Mouse (Mus musculus) embryonic facial prominence, embryonic 12.5 days (tissue): ENCODE results near the gene Amer3. TPM values are rescaled to one million over a fixed set of nuclear protein-coding genes. Genes with fewer than 3 reads are reported as not detected.
A peak's percentile ranks its signal among the peaks of the same experiment; 100 is the strongest.
"Not testable (repeated sequence)": the region's sequence is repeated elsewhere in the genome, so short reads cannot be mapped to it uniquely, and the experiment has no call there.

Source experiments
- ATAC-seq: fragments of 200-750 bp; cut with Nextera tagmentation; 2 replicates; pipeline ENCODE4 v1.8.0; 2017; ENCODE audit not compliant: insufficient number of reproducible peaks, insufficient read depth, low FRiP score, low TSS enrichment
- H3K27ac ChIP-seq: fragments of 300-500 bp; sonication (generic); 2 replicates; pipeline ENCODE4 v1.5.1; 2016; ENCODE audit warnings: mild to moderate bottlenecking
- H3K27me3 ChIP-seq: fragments of 300-500 bp; sonication (generic); 2 replicates; pipeline ENCODE4 v1.6.1; 2016; ENCODE audit warnings: mild to moderate bottlenecking, moderate library complexity
- H3K36me3 ChIP-seq: fragments of 300-500 bp; sonication (generic); 2 replicates; pipeline ENCODE4 v1.6.1; 2016; ENCODE audit warnings: mild to moderate bottlenecking
- H3K4me1 ChIP-seq: fragments of 300-500 bp; sonication (generic); 2 replicates; pipeline ENCODE4 v1.6.1; 2016
- H3K4me2 ChIP-seq: fragments of 300-500 bp; sonication (generic); replicated peaks from 2 replicates; pipeline ENCODE4 v1.6.1; 2016; ENCODE audit warnings: mild to moderate bottlenecking, moderate library complexity
- H3K4me3 ChIP-seq: fragments of 300-500 bp; sonication (generic); 2 replicates; pipeline ENCODE4 v1.5.1; 2016; ENCODE audit warnings: mild to moderate bottlenecking
- H3K9ac ChIP-seq: fragments of 300-500 bp; sonication (generic); 2 replicates; pipeline ENCODE4 v1.6.1; 2016; ENCODE audit warnings: mild to moderate bottlenecking, moderate library complexity
- H3K9me3 ChIP-seq: fragments of 300-500 bp; sonication (generic); 2 replicates; pipeline ENCODE4 v1.6.1; 2016; ENCODE audit warnings: mild to moderate bottlenecking, moderate library complexity
- WGBS: fragments of 180-500 bp; shearing (Covaris S2); methylation state at CpG from one replicate; pipeline ENCODE4 v1.1.7; 2016; 5-methylcytosine and 5-hydroxymethylcytosine counted together
- polyA plus RNA-seq: library from polyadenylated mRNA; unstranded; fragments of >200 nt; fragmentation: Nextera tagmentation; extraction: Ambion mirVana; gene quantifications from 2 replicates; pipeline ENCODE4 v1.2.1, GENCODE M21; 2016

The Amer3 gene
- 0.87 and 1.5 TPM in 2 replicates for polyA plus RNA-seq

DNA sequence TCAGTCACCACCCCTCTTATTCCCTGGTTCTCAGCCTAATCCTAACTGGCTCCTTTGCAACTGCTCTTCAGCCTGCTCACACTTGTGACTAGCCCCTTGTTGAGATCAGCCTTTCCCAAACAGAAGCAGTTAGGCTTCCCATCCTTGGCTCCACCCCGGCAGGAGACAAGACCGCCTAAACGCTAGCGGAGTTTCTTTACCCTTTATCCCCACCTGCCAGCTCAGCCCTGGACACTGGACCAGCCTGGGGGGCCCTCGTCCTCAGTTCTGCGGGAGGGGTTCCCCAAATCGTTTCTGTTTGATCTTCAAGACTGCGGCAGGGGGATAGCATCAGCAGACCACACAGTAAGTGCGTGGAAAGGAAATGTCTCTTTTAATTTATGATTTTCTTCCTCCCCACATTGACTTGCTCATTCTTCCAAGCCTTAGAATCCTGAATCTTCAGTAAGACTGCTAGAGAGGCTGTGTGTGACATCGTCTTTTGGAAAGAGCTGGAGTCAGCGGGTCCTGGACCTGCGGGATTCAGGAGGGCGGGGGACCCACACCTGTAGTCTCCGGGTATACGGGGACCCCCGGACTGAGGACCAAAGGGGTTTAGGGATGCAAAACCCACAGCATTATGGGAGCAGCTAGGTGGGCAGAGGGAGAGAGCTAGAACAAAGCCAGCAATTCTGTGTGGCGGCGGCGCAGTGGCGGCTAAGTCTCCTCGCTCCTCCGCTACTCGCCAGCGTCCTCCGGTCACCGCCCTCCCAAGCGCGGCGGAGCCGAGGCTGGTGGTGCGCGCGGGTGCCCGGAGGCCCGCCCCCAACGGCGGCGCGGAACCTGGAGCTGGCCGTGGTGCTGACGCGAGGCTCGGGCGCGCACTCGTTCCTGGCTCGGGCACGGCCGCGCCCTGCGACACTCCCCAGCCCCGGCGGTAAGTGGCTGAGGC is at the start of gene Amer3:
Gene Amer3, plus strand, starts transcription at position 807 of the 931 bp plus-strand sequence.
- Histone ChIP-seq H3K27me3 (peaks cover 29% of the 10 kb centered on the region), H3K9me3 (no peaks in the 10 kb centered on the region), H3K9ac (no peak within 1 kb of the TSS), H3K36me3 (no peaks in the 10 kb centered on the region), H3K27ac (no peak within 1 kb of the TSS), H3K4me2 (peak within 1 kb of the TSS; percentile 78), H3K4me1 (no peaks in the 10 kb centered on the region), H3K4me3 (peak within 1 kb of the TSS; percentile 41)
- ATAC-seq: peak; percentile 86
- whole genome bisulfite sequencing: under 1% methylated on average over 53 of the region's 53 CpGs

DNA sequence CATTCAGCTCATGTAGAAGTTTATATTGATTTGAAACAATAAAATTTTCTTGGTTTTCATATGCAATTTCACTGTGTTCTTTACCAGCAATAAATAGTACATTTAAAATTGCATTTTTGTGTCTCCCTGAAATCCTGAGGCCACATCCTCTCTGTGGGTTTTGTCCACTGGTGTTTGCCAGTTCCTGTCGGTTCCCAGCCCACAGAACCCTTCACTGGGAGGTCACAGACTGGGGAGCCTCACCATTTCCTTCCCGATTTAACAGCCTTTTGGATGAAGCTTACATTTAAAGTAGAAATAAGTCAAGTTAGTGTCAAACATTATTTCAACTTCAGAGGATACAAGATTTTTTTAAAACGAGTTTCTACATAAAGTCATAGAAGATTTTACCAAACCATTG is 44.9 kb upstream of the Amer3 start:
- not testable (repeated sequence) for ATAC-seq, H3K4me3 ChIP-seq

GRCm38 (mm10) chr1:34535043-34535698 is 44.3 kb upstream of the Amer3 start, which contains the start of gene Cfc1:
Cfc1 (plus strand) TSS chr1:34535648.
- 28% methylated on average over 7 of the region's 7 CpGs for WGBS
- ATAC-seq, H3K4me1 ChIP-seq, H3K9me3 ChIP-seq, H3K9ac ChIP-seq, H3K27ac ChIP-seq, H3K36me3 ChIP-seq: not testable (repeated sequence)
- 0 out of 2 replicates have a peak within 1 kb of the TSS, but pooled peaks have one; percentile 13 for H3K4me3 ChIP-seq
- peaks cover 34% of the 10 kb centered on the region for H3K27me3 ChIP-seq
- H3K4me2 ChIP-seq: peak within 1 kb of the TSS; percentile 34

More for the DNA sequence above, 44.9 kb upstream of the Amer3 start:
- H3K9me3 ChIP-seq, H3K9ac ChIP-seq, H3K4me1 ChIP-seq, H3K36me3 ChIP-seq, H3K27ac ChIP-seq, H3K4me2 ChIP-seq: not testable (repeated sequence)
- peaks cover 34% of the 10 kb centered on the region for H3K27me3 ChIP-seq
- 54% methylated on average over 3 of the region's 3 CpGs for WGBS

DNA sequence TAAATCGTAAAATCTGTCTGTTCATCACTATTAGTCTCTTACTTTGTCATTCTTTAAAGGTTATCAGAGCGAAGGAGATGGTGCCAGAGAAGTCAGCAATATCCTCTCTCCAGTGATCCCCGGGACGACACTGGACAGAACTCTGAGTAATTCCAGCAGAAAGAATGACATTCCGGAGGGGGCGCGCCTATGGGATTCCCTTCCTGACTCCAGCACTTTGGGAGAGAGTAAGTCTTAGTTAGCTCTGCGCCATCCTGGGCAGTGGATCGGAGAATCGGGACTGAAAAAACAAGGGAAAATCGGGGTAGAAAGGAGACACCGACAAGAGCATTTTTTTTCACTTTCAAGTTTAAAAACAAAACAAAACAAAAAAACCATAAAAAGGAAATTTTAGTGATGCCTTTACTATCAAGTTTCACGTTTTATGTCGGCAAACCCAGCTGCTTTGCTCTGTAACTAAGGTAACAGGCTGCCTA is 43.1 kb upstream of the Amer3 start:
- Histone ChIP-seq H3K27ac (no peak overlapping the region), H3K4me1 (peaks cover 2% of the 10 kb centered on the region; the same call in 1 of the 2 replicates), H3K4me2 (peak overlapping the region; percentile 34), H3K36me3 (no peaks in the 10 kb centered on the region), H3K4me3 (peak overlapping the region; percentile 13; the same call in 1 of the 2 replicates), H3K27me3 (peaks cover 34% of the 10 kb centered on the region), H3K9me3 (no peaks in the 10 kb centered on the region), H3K9ac (no peak overlapping the region)
- ATAC-seq: no peak
- WGBS: 2% methylated on average over 14 of the region's 14 CpGs

DNA sequence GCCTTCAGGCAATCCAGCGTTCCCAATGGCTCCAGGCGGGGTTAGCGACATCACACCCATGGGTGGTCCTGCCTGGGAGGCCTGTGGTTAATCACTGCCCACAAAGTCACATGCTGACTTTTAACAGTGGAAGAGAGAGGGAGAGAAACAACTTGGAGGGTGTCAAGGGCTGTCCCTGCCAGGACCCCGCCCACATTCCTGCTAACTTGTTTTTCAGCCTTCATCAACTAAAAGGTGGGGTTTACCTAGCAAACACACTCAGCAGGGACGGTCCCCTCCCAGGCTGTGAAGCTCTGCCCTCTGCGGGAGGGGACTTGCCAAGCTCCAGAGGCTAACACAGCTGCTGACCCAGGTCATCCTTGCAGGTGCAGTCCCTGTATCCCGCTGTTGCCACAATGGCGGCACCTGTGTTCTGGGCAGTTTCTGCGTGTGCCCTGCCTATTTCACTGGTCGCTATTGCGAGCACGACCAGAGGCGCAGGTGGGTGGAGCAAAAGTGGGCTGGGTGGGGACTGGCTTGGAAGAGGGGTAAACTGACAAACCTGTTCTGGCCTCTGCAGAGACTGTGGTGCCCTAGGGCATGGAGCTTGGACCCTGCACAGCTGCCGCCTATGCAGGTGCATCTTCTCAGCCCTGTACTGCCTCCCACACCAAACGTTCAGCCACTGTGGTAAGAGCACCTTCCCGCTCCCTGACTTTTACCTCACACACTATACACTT is 42.5 kb upstream of the Amer3 start:
- H3K4me2 ChIP-seq: peak overlapping the region; percentile 34
- ATAC-seq: 0 out of 2 replicates have a peak, but pooled peaks have one; percentile 28
- no peaks in the 10 kb centered on the region for H3K36me3 ChIP-seq
- H3K4me3 ChIP-seq: peak overlapping the region; percentile 13; the same call in 1 of the 2 replicates
- peaks cover 34% of the 10 kb centered on the region for H3K27me3 ChIP-seq
- H3K4me1 ChIP-seq: peaks cover 2% of the 10 kb centered on the region; the same call in 1 of the 2 replicates
- no peaks in the 10 kb centered on the region for H3K9me3 ChIP-seq
- no peak overlapping the region for H3K9ac ChIP-seq
- no peak overlapping the region for H3K27ac ChIP-seq
- WGBS: 4% methylated on average over 16 of the region's 16 CpGs

- no peak overlapping the region for H3K4me2 ChIP-seq
- H3K9ac ChIP-seq: no peak overlapping the region
- H3K4me1 ChIP-seq: no peaks in the 10 kb centered on the region
- WGBS: 80% methylated on average over 1 of the region's 1 CpGs
- H3K27me3 ChIP-seq: no peaks in the 10 kb centered on the region
- H3K4me3 ChIP-seq: no peak overlapping the region
- H3K9me3 ChIP-seq: no peaks in the 10 kb centered on the region
- ATAC-seq: no peak
- no peak overlapping the region for H3K27ac ChIP-seq
- no peaks in the 10 kb centered on the region for H3K36me3 ChIP-seq
These were observed 32.4 kb upstream of the Amer3 start for GRCm38 (mm10) chr1:34547074-34547473.

GRCm38 (mm10) chr1:34553690-34554089 is 25.8 kb upstream of the Amer3 start:
- H3K36me3 ChIP-seq: no peaks in the 10 kb centered on the region

DNA sequence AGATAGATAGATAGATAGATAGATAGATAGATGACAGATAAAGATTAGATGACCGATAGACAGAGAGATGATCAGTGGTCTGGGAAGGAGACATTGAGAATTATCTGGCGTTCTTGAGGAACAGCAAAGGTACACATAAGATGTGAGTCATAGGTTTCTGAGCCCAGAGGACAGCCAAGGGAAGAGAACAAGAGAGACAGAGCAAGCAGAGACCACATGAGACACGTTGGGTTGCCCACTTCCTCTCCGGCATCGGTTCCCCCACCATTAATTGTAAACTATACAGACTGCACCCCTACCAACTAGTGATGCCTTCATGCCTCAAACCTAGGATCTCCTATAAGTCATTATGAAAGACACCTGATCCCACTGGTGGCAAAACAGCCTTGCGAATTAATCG is 25.2 kb upstream of the Amer3 start:
- Histone ChIP-seq H3K27ac (no peak overlapping the region), H3K4me2 (no peak overlapping the region), H3K27me3 (no peaks in the 10 kb centered on the region), H3K9ac (no peak overlapping the region), H3K4me1 (no peaks in the 10 kb centered on the region), H3K36me3 (no peaks in the 10 kb centered on the region), H3K4me3 (no peak overlapping the region), H3K9me3 (no peaks in the 10 kb centered on the region)
- no peak for ATAC-seq
- WGBS: 84% methylated on average over 7 of the region's 7 CpGs

More at GRCm38 (mm10) chr1:34553690-34554089, 25.8 kb upstream of the Amer3 start:
- Histone ChIP-seq H3K9me3 (no peaks in the 10 kb centered on the region), H3K4me2 (no peak overlapping the region), H3K27ac (no peak overlapping the region), H3K27me3 (no peaks in the 10 kb centered on the region), H3K9ac (no peak overlapping the region), H3K4me3 (no peak overlapping the region), H3K4me1 (no peaks in the 10 kb centered on the region)
- WGBS: 81% methylated on average over 1 of the region's 1 CpGs
- ATAC-seq: no peak

GRCm38 (mm10) chr1:34560843-34561242 is 18.6 kb upstream of the Amer3 start, which contains the start of gene Prss40:
Prss40 (minus strand) TSS chr1:34560943.
- no peak for ATAC-seq
- Histone ChIP-seq H3K9me3 (0 out of 2 replicates have a peak, but pooled peaks cover 3% of the 10 kb centered on the region), H3K4me2 (no peak within 1 kb of the TSS), H3K9ac (no peak within 1 kb of the TSS), H3K4me3 (no peak within 1 kb of the TSS), H3K4me1 (no peaks in the 10 kb centered on the region), H3K27ac (no peak within 1 kb of the TSS), H3K36me3 (no peaks in the 10 kb centered on the region), H3K27me3 (no peaks in the 10 kb centered on the region)
- WGBS: 85% methylated on average over 15 of the region's 15 CpGs

GRCm38 (mm10) chr1:34564383-34565045 is 14.9 kb upstream of the Amer3 start:
- Histone ChIP-seq H3K4me1 (no peaks in the 10 kb centered on the region), H3K27me3 (no peaks in the 10 kb centered on the region), H3K36me3 (no peaks in the 10 kb centered on the region), H3K4me3 (no peak overlapping the region), H3K9ac (no peak overlapping the region), H3K27ac (no peak overlapping the region), H3K9me3 (0 out of 2 replicates have a peak, but pooled peaks cover 3% of the 10 kb centered on the region), H3K4me2 (no peak overlapping the region)
- ATAC-seq: no peak
- 70% methylated on average over 8 of the region's 8 CpGs for WGBS
